Mouse (Mus musculus): ENCODE measurements around the gene Cd3g.

The Cd3g gene

GRCm38 (mm10) chr9:44980242-44980641, at the start of gene Cd3g:
Gene Cd3g, minus strand, starts transcription at chr9:44980431.
- no peak for DNase-seq

GRCm38 (mm10) chr9:45027376-45027775, 47.1 kb upstream of the Cd3g start:
- DNase-seq = no peak

GRCm38 (mm10) chr9:45024187-45024586, 44.0 kb upstream of the Cd3g start:
- no peak for DNase-seq

- no peak for DNase-seq
These were observed 43.4 kb upstream of the Cd3g start for GRCm38 (mm10) chr9:45023638-45024037.

GRCm38 (mm10) chr9:45022800-45023199, 42.6 kb upstream of the Cd3g start:
- peak; percentile 20 to 46 for DNase-seq

GRCm38 (mm10) chr9:45018031-45018430, 37.8 kb upstream of the Cd3g start:
- no peak for DNase-seq

GRCm38 (mm10) chr9:45015841-45016240, 35.6 kb upstream of the Cd3g start:
- no peak for DNase-seq

- no peak for DNase-seq
These were observed 34.6 kb upstream of the Cd3g start for GRCm38 (mm10) chr9:45014879-45015278.

- DNase-seq = no peak
These were observed 31.1 kb upstream of the Cd3g start for GRCm38 (mm10) chr9:45011291-45011690.

- no peak for DNase-seq
These were observed 30.2 kb upstream of the Cd3g start for GRCm38 (mm10) chr9:45010461-45010860.

GRCm38 (mm10) chr9:45009180-45010078, 29.2 kb upstream of the Cd3g start, which contains the start of gene Cd3e:
Gene Cd3e, minus strand, starts transcription at chr9:45009627.
- no peak for DNase-seq

GRCm38 (mm10) chr9:45008342-45008741, 28.1 kb upstream of the Cd3g start:
- no peak for DNase-seq

GRCm38 (mm10) chr9:45007404-45007803, 27.2 kb upstream of the Cd3g start:
- DNase-seq = no peak

- no peak for DNase-seq
These were observed 20.0 kb upstream of the Cd3g start for GRCm38 (mm10) chr9:45000249-45000648.

- DNase-seq = no peak
These were observed 19.5 kb upstream of the Cd3g start for GRCm38 (mm10) chr9:44999776-45000175.

GRCm38 (mm10) chr9:44999171-44999570, 18.9 kb upstream of the Cd3g start:
- no peak for DNase-seq

- DNase-seq = no peak
These were observed 17.9 kb upstream of the Cd3g start for GRCm38 (mm10) chr9:44998138-44998537.

- DNase-seq = no peak
These were observed 16.4 kb upstream of the Cd3g start for GRCm38 (mm10) chr9:44996590-44996989.

- DNase-seq = no peak
These were observed 14.7 kb upstream of the Cd3g start for GRCm38 (mm10) chr9:44994962-44995361.

- DNase-seq = no peak
These were observed 13.0 kb upstream of the Cd3g start for GRCm38 (mm10) chr9:44993268-44993667.

GRCm38 (mm10) chr9:44992271-44992670, 12.0 kb upstream of the Cd3g start:
- no peak for DNase-seq

GRCm38 (mm10) chr9:44991821-44992220, 11.6 kb upstream of the Cd3g start:
- no peak for DNase-seq

- no peak for DNase-seq
These were observed 6.7 kb upstream of the Cd3g start for GRCm38 (mm10) chr9:44986976-44987375.

GRCm38 (mm10) chr9:44986242-44986781, 6.1 kb upstream of the Cd3g start:
- peak; percentile 50 to 59 for DNase-seq

Measured in lung, adult 18-20 months (tissue).